Mouse (Mus musculus): ENCODE results near the gene Hs3st5.

- no peak for TF ChIP-seq CTCF (IDR thresholded peaks at IDR 0.05; ENCODE audit: insufficient read depth, low read length)
- no peak for TF ChIP-seq POLR2A (IDR thresholded peaks at IDR 0.05; ENCODE audit: borderline replicate concordance, extremely low read depth, low read depth, low read length)
Observed at GRCm38 (mm10) chr10:36523881-36524280, 17.3 kb downstream of the Hs3st5 start.
